Mouse (Mus musculus) liver, embryonic 14.5 days (tissue): ENCODE data around the gene Cyp2d9. TPM values are rescaled to one million over a fixed set of nuclear protein-coding genes. Genes with fewer than 3 reads are reported as not detected.
A peak's percentile ranks its signal among the peaks of the same experiment; 100 is the strongest.
"Not testable (repeated sequence)": the region's sequence is repeated elsewhere in the genome, so short reads cannot be mapped to it uniquely, and the experiment has no call there.

Experiments used
- ATAC-seq: fragments of 200-750 bp; cut with Nextera tagmentation; 2 replicates; pipeline ENCODE4 v1.8.0; 2017; ENCODE audit warnings: moderate number of reproducible peaks, mild to moderate bottlenecking, moderate library complexity; ENCODE audit not compliant: insufficient read depth
- DNase-seq, 3 experiments: peaks; one replicate each; pipeline ENCODE4 v3.0.0-alpha.2; 2012 to 2013; ENCODE audit warnings: low read depth in 3 of 3, low spot score in 3 of 3
- H3K27ac ChIP-seq: fragments of 300-500 bp; sonication (generic); 2 replicates; pipeline ENCODE4 v1.5.1; 2014; ENCODE audit warnings: moderate library complexity, mild to moderate bottlenecking, control low read depth, inconsistent platforms
- H3K27me3 ChIP-seq: fragments of 300-500 bp; sonication (generic); 2 replicates; pipeline ENCODE4 v1.6.1; 2014; ENCODE audit warnings: mild to moderate bottlenecking, low read length, moderate library complexity; ENCODE audit not compliant: control insufficient read depth, insufficient read depth
- H3K36me3 ChIP-seq: fragments of 300-500 bp; sonication (generic); replicated peaks from 2 replicates; pipeline ENCODE4 v1.6.1; 2014; ENCODE audit warnings: low read depth; ENCODE audit not compliant: control insufficient read depth, insufficient read depth
- H3K4me1 ChIP-seq, 2 experiments: fragments of 200-500 bp in 1 of 2; fragments of 300-500 bp in 1 of 2; sonication (generic) in 1 of 2; replicated peaks; 2 replicates each; pipeline ENCODE4 v1.6.1; 2012 to 2014; ENCODE audit warnings: antibody characterized with exemption in 1 of 2, inconsistent platforms in 1 of 2, low read length in 1 of 2; ENCODE audit not compliant: control insufficient read depth in 2 of 2, insufficient read depth in 2 of 2
- H3K4me2 ChIP-seq: fragments of 300-500 bp; sonication (generic); 2 replicates; pipeline ENCODE4 v1.6.1; 2014; ENCODE audit warnings: low read depth, mild to moderate bottlenecking, control low read depth, moderate library complexity
- H3K4me3 ChIP-seq, 2 experiments: fragments of 200-500 bp in 1 of 2; fragments of 300-500 bp in 1 of 2; sonication (generic) in 1 of 2; 2 replicates each; pipeline ENCODE4 v1.5.1; 2012 to 2014; ENCODE audit warnings: low read depth in 2 of 2, low read length in 2 of 2, mild to moderate bottlenecking in 2 of 2, control low read depth in 1 of 2, inconsistent platforms in 1 of 2, moderate library complexity in 1 of 2; ENCODE audit not compliant: insufficient read depth in 1 of 2
- H3K9ac ChIP-seq: fragments of 300-500 bp; sonication (generic); replicated peaks from 2 replicates; pipeline ENCODE4 v1.6.1; 2014; ENCODE audit warnings: mild to moderate bottlenecking, control low read depth, moderate library complexity
- H3K9me3 ChIP-seq: fragments of 300-500 bp; sonication (generic); 2 replicates; pipeline ENCODE4 v1.6.1; 2016; ENCODE audit warnings: low read length, mixed read lengths; ENCODE audit not compliant: control insufficient read depth
- CTCF ChIP-seq: IDR thresholded peaks from 2 replicates; pipeline ENCODE4 v1.5.1; 2016; ENCODE audit warnings: antibody characterized with exemption, low read depth, control low read depth
- EP300 ChIP-seq: IDR thresholded peaks from 2 replicates; pipeline ENCODE4 v1.6.1; 2016; ENCODE audit warnings: antibody characterized with exemption, low read depth
- WGBS: fragments of 180-500 bp; shearing (Covaris S2); extraction: QIAGEN DNeasy Blood & Tissue Kit; methylation state at CpG from one replicate; pipeline ENCODE4 v1.1.7; 2014; ENCODE audit not compliant: insufficient replicate concordance; 5-methylcytosine and 5-hydroxymethylcytosine counted together
- polyA plus RNA-seq, 2 experiments: library from polyadenylated mRNA; depleted of rRNA in 1 of 2; stranded (reverse) in 1 of 2; unstranded in 1 of 2; fragments of >200 nt; fragmentation: Nextera tagmentation in 1 of 2; extraction: Ambion mirVana in 1 of 2; gene quantifications; 2 replicates each; pipeline versions ENCODE4 v1.2.1 to v1.2.3; 2012 to 2014

Gene Cyp2d9
- polyA plus RNA-seq, 2 experiments: 1.8 to 2.1 TPM

- DNase-seq: no peak
- ATAC-seq: no peak
- Histone ChIP-seq H3K4me3 (no peak overlapping the region), H3K4me1 (no peaks in the 10 kb centered on the region), H3K36me3 (no peaks in the 10 kb centered on the region), H3K4me2 (no peak overlapping the region), H3K9ac (no peak overlapping the region), H3K9me3 (no peaks in the 10 kb centered on the region), H3K27ac (no peak overlapping the region), H3K27me3 (no peaks in the 10 kb centered on the region)
- WGBS: 68% methylated on average over 3 of the region's 3 CpGs
- TF ChIP-seq CTCF (no peak), EP300 (no peak)
Measured at GRCm38 (mm10) chr15:82443658-82444057, 10.4 kb downstream of the Cyp2d9 start.

GRCm38 (mm10) chr15:82445196-82445595 lies 12.0 kb downstream of the Cyp2d9 start:
- Histone ChIP-seq H3K9me3 (no peaks in the 10 kb centered on the region), H3K36me3 (no peaks in the 10 kb centered on the region), H3K27me3 (no peaks in the 10 kb centered on the region), H3K4me2 (no peak overlapping the region), H3K4me1 (peaks cover 0 to 2% of the 10 kb centered on the region in 2 experiments; a peak in 1 of 4 replicates), H3K4me3 (no peak overlapping the region), H3K9ac (no peak overlapping the region), H3K27ac (no peak overlapping the region)
- DNase-seq (no peak), ATAC-seq (no peak)
- 55% methylated on average over 8 of the region's 8 CpGs for WGBS
- TF ChIP-seq CTCF: no peak
- no peak for TF ChIP-seq EP300

- 37% methylated on average over 2 of the region's 2 CpGs for WGBS
- not testable (repeated sequence) for H3K27ac ChIP-seq, DNase-seq, H3K9ac ChIP-seq, H3K36me3 ChIP-seq, H3K9me3 ChIP-seq, H3K4me3 ChIP-seq, H3K4me2 ChIP-seq, H3K27me3 ChIP-seq, H3K4me1 ChIP-seq
- ATAC-seq: peak; percentile 28; the same call in 1 of the 2 replicates
Measured at GRCm38 (mm10) chr15:82450045-82450444, 16.8 kb downstream of the Cyp2d9 start.

- H3K27ac ChIP-seq, H3K9ac ChIP-seq, H3K27me3 ChIP-seq, ATAC-seq, DNase-seq, H3K4me3 ChIP-seq, H3K9me3 ChIP-seq, H3K4me1 ChIP-seq, H3K4me2 ChIP-seq, H3K36me3 ChIP-seq: not testable (repeated sequence)
- 72% methylated on average over 1 of the region's 1 CpGs for WGBS
Measured at GRCm38 (mm10) chr15:82452133-82452532, 18.9 kb downstream of the Cyp2d9 start.

GRCm38 (mm10) chr15:82453501-82453900 lies 20.3 kb downstream of the Cyp2d9 start:
- 55% methylated on average over 6 of the region's 6 CpGs for WGBS
- not testable (repeated sequence) for H3K4me2 ChIP-seq, ATAC-seq, H3K36me3 ChIP-seq, H3K4me3 ChIP-seq, H3K27ac ChIP-seq, H3K27me3 ChIP-seq, DNase-seq, H3K9ac ChIP-seq, H3K4me1 ChIP-seq, H3K9me3 ChIP-seq

- H3K9ac ChIP-seq, H3K4me1 ChIP-seq, H3K36me3 ChIP-seq, H3K27me3 ChIP-seq, H3K27ac ChIP-seq, H3K4me2 ChIP-seq, H3K4me3 ChIP-seq, DNase-seq, ATAC-seq, H3K9me3 ChIP-seq: not testable (repeated sequence)
- WGBS: 70% methylated on average over 6 of the region's 6 CpGs
Measured at GRCm38 (mm10) chr15:82456086-82456790, 23.0 kb downstream of the Cyp2d9 start.
